Mouse (Mus musculus) olfactory bulb, adult 2 months (tissue): ENCODE measurements around the gene Lbhd2.

Source experiments
- CTCF ChIP-seq: fragments of 200-500 bp; IDR thresholded peaks from 2 replicates; pipeline ENCODE4 v1.5.1; 2012; ENCODE audit warnings: low read depth, mild to moderate bottlenecking, low read length, moderate library complexity; ENCODE audit not compliant: insufficient read depth
- POLR2A ChIP-seq: fragments of 200-500 bp; IDR thresholded peaks from 2 replicates; pipeline ENCODE4 v1.6.1; 2012; ENCODE audit warnings: mild to moderate bottlenecking, low read depth, low read length, moderate library complexity; ENCODE audit not compliant: insufficient read depth

DNA sequence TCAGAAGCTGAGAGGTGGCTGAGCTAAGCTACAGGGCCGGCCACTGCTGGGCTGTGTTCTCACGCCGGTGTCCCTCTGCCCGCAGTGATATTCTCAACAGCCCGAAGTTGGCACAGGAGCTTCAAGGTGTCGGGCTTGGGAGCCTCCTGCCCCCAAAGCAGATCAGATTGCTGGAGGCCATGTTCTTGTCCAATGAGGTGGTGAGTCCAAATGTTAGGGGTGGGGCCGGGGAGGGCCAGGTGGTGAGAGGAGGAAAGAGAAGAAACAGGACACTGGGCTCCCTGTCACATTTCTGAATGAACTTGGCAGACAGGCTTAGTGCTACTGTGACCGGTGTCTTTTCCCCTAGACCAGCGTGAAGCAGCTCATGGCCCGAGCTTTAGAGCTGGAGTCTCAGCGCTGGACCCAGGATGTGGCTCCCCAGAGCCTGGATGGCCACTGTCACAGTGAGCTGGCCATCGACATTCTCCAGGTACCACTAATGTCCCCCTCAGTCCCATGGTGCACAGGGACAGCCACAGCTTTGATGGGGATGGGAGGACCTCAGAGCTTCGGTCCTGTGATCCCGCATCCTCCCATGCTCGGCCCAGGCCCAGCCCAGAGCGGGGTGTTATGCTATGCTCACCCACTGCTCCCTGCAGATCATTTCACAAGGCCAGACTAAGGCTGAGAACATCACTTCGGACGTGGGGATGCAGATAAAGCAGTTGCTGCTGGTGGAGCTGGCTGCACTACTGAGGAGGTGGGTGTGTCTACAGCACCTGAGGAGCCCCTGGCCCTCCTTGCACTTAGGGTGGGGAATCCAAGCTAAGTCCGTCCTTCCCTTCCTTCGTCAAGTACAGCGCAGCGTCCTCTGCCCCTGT lies 41.5 kb downstream of the Lbhd2 start:
- TF ChIP-seq CTCF, result 0 out of 2 replicates have a peak, but pooled peaks have one; percentile 2
- TF ChIP-seq POLR2A, result no peak
